In the genomic region with DNA sequence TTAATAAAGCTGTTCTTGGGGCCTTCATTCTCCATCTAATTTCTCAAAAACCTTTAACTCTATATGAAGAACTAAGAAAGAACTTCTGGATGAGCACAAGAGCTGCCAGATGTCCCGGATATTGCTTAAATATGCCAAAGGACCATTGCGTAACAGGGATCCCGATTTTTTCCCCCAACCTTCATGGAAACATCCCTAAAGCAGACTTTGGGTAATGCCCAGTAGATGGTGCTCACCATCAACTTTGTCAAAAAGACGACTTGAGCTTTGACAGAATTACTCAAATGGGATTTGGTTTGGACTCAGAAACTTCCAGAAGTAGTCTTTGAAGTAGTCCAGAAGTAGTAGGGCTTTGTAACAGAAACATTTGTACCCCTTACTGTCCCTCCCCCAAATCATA, we compare ENCODE assay signal across 11 mouse cellular contexts.
DNase-seq lines count a peak whose midpoint lies in the region; ATAC-seq and TF ChIP-seq lines count a peak whose summit lies in the region.
"Had no signal": no experiment of that assay in that cellular context is flagged by ENCODE, and none has a peak within 500 bp of the region (broad histone marks: within the 10 kb centered on the region; RNA-seq: fewer than 3 reads in every experiment).

No protein-coding gene starts in this region.

- no peaks in the 10 kb centered on the region for H3K79me2 ChIP-seq in CH12.LX (replicated peaks; ENCODE audit: control insufficient read depth, extremely low read depth, insufficient read depth, poor library complexity, severe bottlenecking)

- TF ChIP-seq CTCF in gastrocnemius, adult 2 months (IDR thresholded peaks at IDR 0.05) = peak; percentile 14; the same call in 1 of the 2 replicates
- TF ChIP-seq CTCF in left cerebral cortex, adult 2 months (IDR thresholded peaks at IDR 0.05) = peak; percentile 59
- peak in 1 of 2 experiments; percentile 50; a peak in 2 of 4 replicates for TF ChIP-seq CTCF in CH12.LX (conservative IDR thresholded peaks at IDR 0.05 in 1 of 2, IDR thresholded peaks at IDR 0.05 in 1 of 2; ENCODE audit: low read depth in 2 of 2, low read length in 2 of 2)

- intact Hi-C loops in gastrocnemius, adult 2 months (cut with DNase I) = no loop called here
- intact Hi-C loops in left cerebral cortex, adult 2 months (cut with DNase I) = loop anchor here (2.0 kb wide), 1 partner anchor 109 kb away; no protein-coding TSS in a partner anchor
- intact Hi-C loops in left cerebral cortex, postnatal 10 days (cut with DNase I) = no loop called here

- DNase-seq in gastrocnemius, adult 2 months = no peak
- DNase-seq in gastrocnemius, postnatal 10 days = no peak
- DNase-seq in left cerebral cortex, adult 2 months (ENCODE audit: extremely low spot score in 1 of 2, low spot score in 2 of 2) = peak in 1 of 2 experiments; percentile 13
- DNase-seq in left cerebral cortex, postnatal 10 days (ENCODE audit: extremely low spot score in 1 of 2, low spot score in 2 of 2) = no peak
- DNase-seq in CH12.LX (ENCODE audit: extremely low read depth) = no peak
- no peak for DNase-seq in spleen, postnatal 10 days (ENCODE audit: low spot score in 2 of 2)
- no peak for DNase-seq in natural killer cell, adult 2 months (ENCODE audit: low spot score in 2 of 2)

- peak; percentile 55 for TF ChIP-seq RAD21 in CH12.LX (IDR thresholded peaks at IDR 0.05; ENCODE audit: low read depth, low read length)

- H3K36me3 ChIP-seq in CH12.LX (replicated peaks in 1 of 2; ENCODE audit: control insufficient read depth in 1 of 2, insufficient read depth in 1 of 2, low read length in 1 of 2) = no peaks in the 10 kb centered on the region
- H3K36me3 ChIP-seq: hindbrain, embryonic 13.5 days had no signal

- no peak for TF ChIP-seq POLR2A in CH12.LX (IDR thresholded peaks at IDR 0.05; ENCODE audit: low read depth, low read length)

- peaks cover 69% of the 10 kb centered on the region for H3K27me3 ChIP-seq in CH12.LX (replicated peaks)
- H3K27me3 ChIP-seq: hindbrain, embryonic 13.5 days had no signal

- no peak overlapping the region for H3K4me3 ChIP-seq in gastrocnemius, adult 2 months
- no peak overlapping the region for H3K4me3 ChIP-seq in left cerebral cortex, adult 2 months
- no peak overlapping the region for H3K4me3 ChIP-seq in CH12.LX (replicated peaks in 1 of 3; ENCODE audit: low read depth in 2 of 3, low read length in 2 of 3, poor library complexity in 1 of 3)
- H3K4me3 ChIP-seq: hindbrain, embryonic 13.5 days had no signal

- H3K4me2 ChIP-seq in CH12.LX (ENCODE audit: insufficient read depth, low read depth, poor library complexity, severe bottlenecking) = no peak overlapping the region
- H3K4me2 ChIP-seq: hindbrain, embryonic 13.5 days had no signal

- H3K9ac ChIP-seq in CH12.LX (ENCODE audit: insufficient read depth, low read depth) = no peak overlapping the region
- H3K9ac ChIP-seq: hindbrain, embryonic 13.5 days had no signal

- no peak overlapping the region for H3K27ac ChIP-seq in gastrocnemius, adult 2 months
- H3K27ac ChIP-seq in left cerebral cortex, adult 2 months = no peak overlapping the region
- H3K27ac ChIP-seq in CH12.LX (ENCODE audit: insufficient read depth, low read depth) = no peak overlapping the region
- H3K27ac ChIP-seq: hindbrain, embryonic 13.5 days had no signal

- peak; percentile 25; the same call in 1 of the 2 replicates for ATAC-seq in granulocyte monocyte progenitor cell, adult 5-6 weeks (replicated peaks; ENCODE audit: poor library complexity, severe bottlenecking)
- ATAC-seq: CD4-positive, CD25-positive, alpha-beta regulatory T cell, adult 4 months; forebrain, embryonic 16.5 days had no signal

- TF ChIP-seq EP300 in CH12.LX (IDR thresholded peaks at IDR 0.05; ENCODE audit: low read length) = no peak

- no peaks in the 10 kb centered on the region for H3K4me1 ChIP-seq in CH12.LX (ENCODE audit: control insufficient read depth in 1 of 2, insufficient read depth in 2 of 2)
- H3K4me1 ChIP-seq: hindbrain, embryonic 13.5 days had no signal

- dilution Hi-C loops in CH12.LX (cut with MboI; ENCODE audit: extremely low pct_ligation_motif_present, extremely low pct_unique_long_range_greater_than_20kb, low sequenced_read_pairs) = no loop called here

- in situ Hi-C loops in CH12.LX (cut with MboI; ENCODE audit: low pct_ligation_motif_present, low pct_unique_long_range_greater_than_20kb, low sequenced_read_pairs) = no loop called here

- no peaks in the 10 kb centered on the region for H3K9me3 ChIP-seq in CH12.LX (replicated peaks; ENCODE audit: low read length)
- H3K9me3 ChIP-seq: hindbrain, embryonic 13.5 days had no signal

TF ChIP-seq in CH12.LX, 34 proteins besides CTCF, POLR2A, EP300 and RAD21:
- TF ChIP-seq SMC3 (IDR thresholded peaks at IDR 0.05; ENCODE audit: low read depth, low read length) (peak; percentile 20; the same call in 1 of the 2 replicates), MAZ (IDR thresholded peaks at IDR 0.05; ENCODE audit: low read depth, low read length) (no peak)
